Mouse (Mus musculus): ENCODE measurements around the gene Fbxw15.
"Not testable (repeated sequence)": the region's sequence is repeated elsewhere in the genome, so short reads cannot be mapped to it uniquely, and the experiment has no call there.

Gene Fbxw15

GRCm38 (mm10) chr9:109568162-109568561 lies at the start of gene Fbxw15:
Gene Fbxw15 (minus strand): TSS chr9:109568262.
- DNase-seq: not testable (repeated sequence)

- DNase-seq: peak; percentile 10
These were observed 38.8 kb upstream of the Fbxw15 start for GRCm38 (mm10) chr9:109606837-109607236.

GRCm38 (mm10) chr9:109602128-109602527 lies 34.1 kb upstream of the Fbxw15 start:
- DNase-seq: not testable (repeated sequence)

- DNase-seq: no peak
These were observed 29.2 kb upstream of the Fbxw15 start for GRCm38 (mm10) chr9:109597226-109597625.

- DNase-seq: no peak
These were observed 26.8 kb upstream of the Fbxw15 start for GRCm38 (mm10) chr9:109594866-109595265.

- DNase-seq: no peak
These were observed 2.5 kb downstream of the Fbxw15 start for GRCm38 (mm10) chr9:109565546-109565945.

- DNase-seq: not testable (repeated sequence)
These were observed 6.0 kb downstream of the Fbxw15 start for GRCm38 (mm10) chr9:109562106-109562505.

GRCm38 (mm10) chr9:109552483-109552882 lies 15.6 kb downstream of the Fbxw15 start:
- no peak for DNase-seq

GRCm38 (mm10) chr9:109549666-109550065 lies 18.4 kb downstream of the Fbxw15 start:
- not testable (repeated sequence) for DNase-seq

- DNase-seq: no peak
These were observed 44.5 kb downstream of the Fbxw15 start for GRCm38 (mm10) chr9:109523385-109524064.

Measured in right cerebral cortex, postnatal 25 days (tissue).